Mouse (Mus musculus) heart, embryonic 13.5 days (tissue): ENCODE data around the gene Tcl1b2. TPM values are rescaled to one million over a fixed set of nuclear protein-coding genes. Genes with fewer than 3 reads are reported as not detected.

Experiments used
- ATAC-seq: fragments of 200-750 bp; cut with Nextera tagmentation; 2 replicates; pipeline ENCODE4 v1.8.0; 2017; ENCODE audit warnings: moderate TSS enrichment; ENCODE audit not compliant: insufficient number of reproducible peaks, low FRiP score, low TSS enrichment; ENCODE audit errors: extremely low read depth
- H3K27ac ChIP-seq: fragments of 300-500 bp; sonication (generic); replicated peaks from 2 replicates; pipeline ENCODE4 v1.5.1; 2015; ENCODE audit warnings: moderate library complexity, mild to moderate bottlenecking, inconsistent platforms
- H3K27me3 ChIP-seq: fragments of 300-500 bp; sonication (generic); replicated peaks from 2 replicates; pipeline ENCODE4 v1.6.1; 2015; ENCODE audit warnings: mild to moderate bottlenecking, inconsistent platforms
- H3K36me3 ChIP-seq: fragments of 300-500 bp; sonication (generic); 2 replicates; pipeline ENCODE4 v1.6.1; 2015; ENCODE audit warnings: mild to moderate bottlenecking, inconsistent platforms
- H3K4me1 ChIP-seq: fragments of 300-500 bp; sonication (generic); 2 replicates; pipeline ENCODE4 v1.6.1; 2015; ENCODE audit warnings: inconsistent platforms
- H3K4me2 ChIP-seq: fragments of 300-500 bp; sonication (generic); 2 replicates; pipeline ENCODE4 v1.6.1; 2015; ENCODE audit warnings: inconsistent platforms, mild to moderate bottlenecking, moderate library complexity
- H3K4me3 ChIP-seq: fragments of 300-500 bp; sonication (generic); 2 replicates; pipeline ENCODE4 v1.5.1; 2015; ENCODE audit warnings: moderate library complexity, mild to moderate bottlenecking, inconsistent platforms
- H3K9ac ChIP-seq: fragments of 300-500 bp; sonication (generic); 2 replicates; pipeline ENCODE4 v1.6.1; 2015; ENCODE audit warnings: inconsistent platforms, mild to moderate bottlenecking, moderate library complexity
- H3K9me3 ChIP-seq: fragments of 300-500 bp; sonication (generic); 2 replicates; pipeline ENCODE4 v1.6.1; 2016; ENCODE audit warnings: inconsistent platforms
- WGBS: fragments of 180-500 bp; shearing (Covaris S2); methylation state at CpG from one replicate; pipeline ENCODE4 v1.1.7; 2015; ENCODE audit warnings: mixed read lengths; 5-methylcytosine and 5-hydroxymethylcytosine counted together
- polyA plus RNA-seq: library from polyadenylated mRNA; unstranded; fragments of >200 nt; fragmentation: Nextera tagmentation; extraction: Ambion mirVana; gene quantifications from 2 replicates; pipeline ENCODE4 v1.2.1, GENCODE M21; 2015

Tcl1b2 gene
- not detected in 2 replicates for polyA plus RNA-seq

GRCm38 (mm10) chr12:105145714-105146113, at the start of gene Tcl1b2:
TSS of gene Tcl1b2 (plus strand) at chr12:105146014.
- no peaks in the 10 kb centered on the region for H3K4me1 ChIP-seq
- H3K4me2 ChIP-seq, result no peak within 1 kb of the TSS
- H3K27me3 ChIP-seq, result no peaks in the 10 kb centered on the region
- H3K9me3 ChIP-seq, result peaks cover 2% of the 10 kb centered on the region; the same call in 1 of the 2 replicates
- no peak within 1 kb of the TSS for H3K4me3 ChIP-seq
- no peak within 1 kb of the TSS for H3K9ac ChIP-seq
- H3K27ac ChIP-seq, result no peak within 1 kb of the TSS
- 65% methylated on average over 3 of the region's 3 CpGs for WGBS
- no peaks in the 10 kb centered on the region for H3K36me3 ChIP-seq
- ATAC-seq, result no peak

GRCm38 (mm10) chr12:105099466-105100044, 46.3 kb upstream of the Tcl1b2 start:
- no peak overlapping the region for H3K4me2 ChIP-seq
- H3K9me3 ChIP-seq, result no peaks in the 10 kb centered on the region
- H3K9ac ChIP-seq, result no peak overlapping the region
- H3K4me1 ChIP-seq, result no peaks in the 10 kb centered on the region
- H3K27ac ChIP-seq, result no peak overlapping the region
- ATAC-seq, result no peak
- peaks cover 21% of the 10 kb centered on the region; the same call in 1 of the 2 replicates for H3K27me3 ChIP-seq
- no peak overlapping the region for H3K4me3 ChIP-seq
- WGBS, result 61% methylated on average over 9 of the region's 9 CpGs
- H3K36me3 ChIP-seq, result no peaks in the 10 kb centered on the region

GRCm38 (mm10) chr12:105102901-105103300, 42.9 kb upstream of the Tcl1b2 start:
- no peak overlapping the region for H3K9ac ChIP-seq
- no peaks in the 10 kb centered on the region for H3K36me3 ChIP-seq
- H3K9me3 ChIP-seq, result no peaks in the 10 kb centered on the region
- no peaks in the 10 kb centered on the region for H3K4me1 ChIP-seq
- no peak overlapping the region for H3K4me2 ChIP-seq
- 54% methylated on average over 8 of the region's 8 CpGs for WGBS
- no peak overlapping the region for H3K27ac ChIP-seq
- ATAC-seq, result no peak
- H3K27me3 ChIP-seq, result peaks cover 21% of the 10 kb centered on the region
- no peak overlapping the region for H3K4me3 ChIP-seq

- WGBS, result 7% methylated on average over 4 of the region's 4 CpGs
- peaks cover 3% of the 10 kb centered on the region for H3K4me1 ChIP-seq
- no peaks in the 10 kb centered on the region for H3K36me3 ChIP-seq
- H3K4me2 ChIP-seq, result no peak overlapping the region
- ATAC-seq, result no peak
- H3K9me3 ChIP-seq, result no peaks in the 10 kb centered on the region
- H3K27me3 ChIP-seq, result peaks cover 21% of the 10 kb centered on the region
- H3K9ac ChIP-seq, result no peak overlapping the region
- H3K4me3 ChIP-seq, result no peak overlapping the region
- H3K27ac ChIP-seq, result no peak overlapping the region
These were observed 41.8 kb upstream of the Tcl1b2 start for GRCm38 (mm10) chr12:105104036-105104435.

- H3K36me3 ChIP-seq, result no peaks in the 10 kb centered on the region
- H3K27me3 ChIP-seq, result peaks cover 21% of the 10 kb centered on the region
- ATAC-seq, result no peak
- no peak overlapping the region for H3K27ac ChIP-seq
- no peak overlapping the region for H3K9ac ChIP-seq
- no peak overlapping the region for H3K4me2 ChIP-seq
- 69% methylated on average over 5 of the region's 5 CpGs for WGBS
- peaks cover 13% of the 10 kb centered on the region for H3K4me1 ChIP-seq
- no peaks in the 10 kb centered on the region for H3K9me3 ChIP-seq
- H3K4me3 ChIP-seq, result no peak overlapping the region
These were observed 40.5 kb upstream of the Tcl1b2 start for GRCm38 (mm10) chr12:105105326-105105725.

GRCm38 (mm10) chr12:105108856-105109255, 37.0 kb upstream of the Tcl1b2 start:
- Histone ChIP-seq H3K36me3 (no peaks in the 10 kb centered on the region), H3K4me2 (no peak overlapping the region), H3K4me3 (no peak overlapping the region), H3K27me3 (no peaks in the 10 kb centered on the region; the same call in 1 of the 2 replicates), H3K27ac (no peak overlapping the region), H3K9me3 (no peaks in the 10 kb centered on the region), H3K4me1 (peaks cover 20% of the 10 kb centered on the region), H3K9ac (no peak overlapping the region)
- no peak for ATAC-seq
- 84% methylated on average over 4 of the region's 4 CpGs for WGBS

GRCm38 (mm10) chr12:105109406-105109805, 36.4 kb upstream of the Tcl1b2 start:
- H3K27me3 ChIP-seq, result no peaks in the 10 kb centered on the region; the same call in 1 of the 2 replicates
- H3K9ac ChIP-seq, result peak overlapping the region; percentile 41; the same call in 1 of the 2 replicates
- peaks cover 20% of the 10 kb centered on the region for H3K4me1 ChIP-seq
- no peak overlapping the region for H3K4me2 ChIP-seq
- H3K9me3 ChIP-seq, result no peaks in the 10 kb centered on the region
- WGBS, result 32% methylated on average over 3 of the region's 3 CpGs
- H3K27ac ChIP-seq, result peak overlapping the region; percentile 62
- no peaks in the 10 kb centered on the region for H3K36me3 ChIP-seq
- no peak overlapping the region for H3K4me3 ChIP-seq
- ATAC-seq, result no peak; the same call in 1 of the 2 replicates

- Histone ChIP-seq H3K27me3 (no peaks in the 10 kb centered on the region; the same call in 1 of the 2 replicates), H3K27ac (peak overlapping the region; percentile 62), H3K4me1 (peaks cover 20% of the 10 kb centered on the region), H3K9ac (peak overlapping the region; percentile 41; the same call in 1 of the 2 replicates), H3K9me3 (no peaks in the 10 kb centered on the region), H3K4me3 (no peak overlapping the region), H3K4me2 (no peak overlapping the region), H3K36me3 (no peaks in the 10 kb centered on the region)
- ATAC-seq, result no peak
- 50% methylated on average over 4 of the region's 4 CpGs for whole genome bisulfite sequencing
These were observed 36.0 kb upstream of the Tcl1b2 start for GRCm38 (mm10) chr12:105109812-105110211.

GRCm38 (mm10) chr12:105112321-105112988, 33.4 kb upstream of the Tcl1b2 start:
- H3K9me3 ChIP-seq, result no peaks in the 10 kb centered on the region
- 38% methylated on average over 13 of the region's 13 CpGs for WGBS
- H3K36me3 ChIP-seq, result no peaks in the 10 kb centered on the region
- no peak overlapping the region for H3K27ac ChIP-seq
- ATAC-seq, result no peak
- H3K27me3 ChIP-seq, result no peaks in the 10 kb centered on the region
- H3K4me2 ChIP-seq, result no peak overlapping the region
- H3K4me3 ChIP-seq, result no peak overlapping the region
- H3K9ac ChIP-seq, result no peak overlapping the region
- H3K4me1 ChIP-seq, result peaks cover 20% of the 10 kb centered on the region

GRCm38 (mm10) chr12:105116648-105117047, 29.2 kb upstream of the Tcl1b2 start:
- no peak overlapping the region for H3K4me2 ChIP-seq
- ATAC-seq, result no peak
- WGBS, result 86% methylated on average over 1 of the region's 1 CpGs

GRCm38 (mm10) chr12:105125362-105125761, 20.5 kb upstream of the Tcl1b2 start:
- Histone ChIP-seq H3K4me1 (no peaks in the 10 kb centered on the region), H3K36me3 (no peaks in the 10 kb centered on the region), H3K9ac (no peak overlapping the region), H3K4me3 (no peak overlapping the region), H3K4me2 (no peak overlapping the region), H3K27ac (no peak overlapping the region), H3K27me3 (no peaks in the 10 kb centered on the region), H3K9me3 (0 out of 2 replicates have a peak, but pooled peaks cover 4% of the 10 kb centered on the region)
- WGBS, result 82% methylated on average over 6 of the region's 6 CpGs
- no peak for ATAC-seq

More at GRCm38 (mm10) chr12:105116648-105117047, 29.2 kb upstream of the Tcl1b2 start:
- Histone ChIP-seq H3K27ac (no peak overlapping the region), H3K9ac (no peak overlapping the region), H3K4me3 (no peak overlapping the region), H3K4me1 (peaks cover 7% of the 10 kb centered on the region), H3K27me3 (no peaks in the 10 kb centered on the region), H3K36me3 (no peaks in the 10 kb centered on the region), H3K9me3 (no peaks in the 10 kb centered on the region)
